Mouse (Mus musculus): ENCODE results near the gene Dock8. TPM values are rescaled to one million over a fixed set of nuclear protein-coding genes. Genes with fewer than 3 reads are reported as not detected.

The Dock8 gene
- polyA plus RNA-seq, 1 experiment from 2014 or later, result 4.1 TPM

DNA sequence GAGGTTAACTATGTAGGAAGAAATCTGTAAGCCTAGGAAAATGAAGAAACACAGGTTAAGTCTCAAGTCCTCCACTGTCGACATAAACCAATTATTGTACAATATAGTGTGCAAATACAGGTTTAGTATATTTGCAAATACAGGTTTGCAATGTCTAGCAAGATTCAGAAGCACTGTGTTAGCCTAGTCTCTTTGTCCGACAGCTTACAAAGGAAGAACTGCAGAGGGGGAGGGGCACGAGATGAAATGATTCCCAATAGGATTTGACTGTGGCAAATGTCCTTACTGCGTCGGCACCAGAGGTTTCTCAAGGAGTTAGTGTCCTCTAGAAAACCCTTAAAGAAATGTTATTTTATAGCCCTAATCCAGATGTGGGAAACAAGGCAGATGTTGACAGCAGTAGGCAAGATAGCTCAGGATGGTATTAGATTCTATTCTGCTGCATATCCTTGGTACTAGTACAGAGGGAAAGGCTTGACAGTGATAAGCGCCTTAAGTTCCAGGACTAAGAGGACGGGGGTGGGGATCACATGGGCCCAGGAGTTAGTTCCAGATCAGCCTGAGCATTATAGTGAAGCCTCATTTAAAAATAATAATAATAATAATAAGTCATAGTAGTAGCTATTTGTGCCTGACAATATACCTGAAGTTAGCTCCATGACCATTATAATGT, 155.3 kb downstream of the Dock8 start:
- WGBS, result 61% methylated on average over 7 of the region's 7 CpGs
- no peak for DNase-seq (ENCODE audit: low spot score)
- no peaks in the 10 kb centered on the region for H3K36me3 ChIP-seq (ENCODE audit: control insufficient read depth, insufficient read depth, low read length)
- H3K27me3 ChIP-seq (ENCODE audit: control insufficient read depth, insufficient read depth, low read length), result no peaks in the 10 kb centered on the region
- no peaks in the 10 kb centered on the region for H3K4me1 ChIP-seq (replicated peaks; ENCODE audit: control insufficient read depth, insufficient read depth, low read length)
- H3K4me3 ChIP-seq (ENCODE audit: low read depth, low read length), result no peak overlapping the region
- H3K9ac ChIP-seq (ENCODE audit: low read depth, low read length), result no peak overlapping the region
- ATAC-seq (ENCODE audit: low FRiP score), result no peak
- no peaks in the 10 kb centered on the region for H3K9me3 ChIP-seq (ENCODE audit: control insufficient read depth, low read length)
- H3K4me2 ChIP-seq (replicated peaks; ENCODE audit: low read depth, low read length), result no peak overlapping the region
- no peak overlapping the region for H3K27ac ChIP-seq (ENCODE audit: low read depth, low read length)

DNA sequence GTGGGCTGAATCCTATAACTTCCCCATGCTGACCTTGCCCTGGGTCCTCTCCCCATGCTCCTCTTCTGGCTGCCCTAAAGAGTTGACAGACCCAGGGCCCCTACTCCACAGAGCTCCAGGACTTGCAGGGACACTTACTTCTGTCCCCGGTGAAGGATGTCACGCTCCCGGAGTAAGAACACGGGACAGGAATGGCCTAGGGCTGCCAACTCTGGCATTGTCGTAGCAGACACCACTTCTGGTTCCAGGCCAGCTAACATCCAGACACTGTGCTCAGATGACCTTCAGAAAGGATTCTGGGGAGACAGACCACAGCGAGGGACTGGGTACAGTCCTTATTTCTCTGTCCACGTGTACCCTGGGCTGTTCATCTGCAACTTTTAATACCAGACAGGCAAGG, 155.9 kb downstream of the Dock8 start:
- Histone ChIP-seq H3K27me3 (ENCODE audit: control insufficient read depth, insufficient read depth, low read length) (no peaks in the 10 kb centered on the region), H3K4me2 (replicated peaks; ENCODE audit: low read depth, low read length) (no peak overlapping the region), H3K4me3 (ENCODE audit: low read depth, low read length) (no peak overlapping the region), H3K9me3 (ENCODE audit: control insufficient read depth, low read length) (no peaks in the 10 kb centered on the region), H3K9ac (ENCODE audit: low read depth, low read length) (no peak overlapping the region), H3K36me3 (ENCODE audit: control insufficient read depth, insufficient read depth, low read length) (no peaks in the 10 kb centered on the region), H3K4me1 (replicated peaks; ENCODE audit: control insufficient read depth, insufficient read depth, low read length) (no peaks in the 10 kb centered on the region), H3K27ac (ENCODE audit: low read depth, low read length) (no peak overlapping the region)
- DNase-seq (ENCODE audit: low spot score) (no peak), ATAC-seq (ENCODE audit: low FRiP score) (no peak)
- 85% methylated on average over 7 of the region's 7 CpGs for WGBS

DNA sequence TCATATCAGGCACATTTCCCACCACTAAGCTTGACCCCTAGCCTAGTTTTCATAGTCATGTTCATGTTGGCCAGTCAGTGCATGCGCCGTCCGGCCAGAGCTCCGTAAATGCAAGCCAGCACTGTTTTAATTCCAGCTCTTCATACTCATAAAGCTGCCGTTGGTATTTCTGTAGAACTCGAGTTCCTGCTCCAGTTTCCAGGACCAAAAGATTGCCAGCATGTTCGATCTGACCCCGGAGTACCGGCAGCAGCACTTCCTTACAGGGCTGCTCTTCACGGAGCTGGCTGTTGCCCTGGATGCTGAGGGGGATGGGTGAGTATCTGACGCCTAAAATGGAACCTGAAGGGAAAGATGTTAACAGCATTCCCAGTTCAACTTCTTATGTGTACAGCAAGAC, 156.4 kb downstream of the Dock8 start:
- Histone ChIP-seq H3K4me3 (ENCODE audit: low read depth, low read length) (no peak overlapping the region), H3K9me3 (ENCODE audit: control insufficient read depth, low read length) (no peaks in the 10 kb centered on the region), H3K27me3 (ENCODE audit: control insufficient read depth, insufficient read depth, low read length) (no peaks in the 10 kb centered on the region), H3K4me2 (replicated peaks; ENCODE audit: low read depth, low read length) (no peak overlapping the region), H3K36me3 (ENCODE audit: control insufficient read depth, insufficient read depth, low read length) (no peaks in the 10 kb centered on the region), H3K9ac (ENCODE audit: low read depth, low read length) (no peak overlapping the region), H3K27ac (ENCODE audit: low read depth, low read length) (no peak overlapping the region), H3K4me1 (replicated peaks; ENCODE audit: control insufficient read depth, insufficient read depth, low read length) (no peaks in the 10 kb centered on the region)
- no peak for ATAC-seq (ENCODE audit: low FRiP score)
- WGBS, result 85% methylated on average over 11 of the region's 11 CpGs
- DNase-seq (ENCODE audit: low spot score), result no peak

DNA sequence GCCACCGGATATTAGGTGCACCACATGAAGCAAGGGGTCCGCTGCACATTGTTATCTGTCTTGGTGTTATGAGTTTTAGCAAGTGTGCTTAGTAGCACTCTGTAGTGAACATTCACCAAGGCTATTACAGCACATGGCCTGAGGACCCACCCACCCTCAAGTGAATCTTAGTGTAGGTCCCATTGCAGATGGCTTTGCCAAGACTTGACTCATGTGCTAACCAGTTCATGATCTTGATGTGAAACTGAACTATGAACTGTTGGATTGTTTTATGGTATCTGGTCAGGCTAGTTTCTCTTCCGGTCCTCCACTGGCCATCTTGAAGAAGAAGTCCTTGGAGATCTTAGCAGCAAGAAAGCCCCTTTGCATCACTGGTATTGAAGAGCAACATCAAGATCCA, 162.9 kb downstream of the Dock8 start:
- no peak for DNase-seq (ENCODE audit: low spot score)
- Histone ChIP-seq H3K27ac (ENCODE audit: low read depth, low read length) (no peak overlapping the region), H3K36me3 (ENCODE audit: control insufficient read depth, insufficient read depth, low read length) (no peaks in the 10 kb centered on the region), H3K4me3 (ENCODE audit: low read depth, low read length) (no peak overlapping the region), H3K4me1 (replicated peaks; ENCODE audit: control insufficient read depth, insufficient read depth, low read length) (no peaks in the 10 kb centered on the region), H3K4me2 (replicated peaks; ENCODE audit: low read depth, low read length) (no peak overlapping the region), H3K9ac (ENCODE audit: low read depth, low read length) (no peak overlapping the region), H3K9me3 (ENCODE audit: control insufficient read depth, low read length) (no peaks in the 10 kb centered on the region), H3K27me3 (ENCODE audit: control insufficient read depth, insufficient read depth, low read length) (no peaks in the 10 kb centered on the region)
- no peak for ATAC-seq (ENCODE audit: low FRiP score)
- 88% methylated on average over 3 of the region's 3 CpGs for WGBS

DNA sequence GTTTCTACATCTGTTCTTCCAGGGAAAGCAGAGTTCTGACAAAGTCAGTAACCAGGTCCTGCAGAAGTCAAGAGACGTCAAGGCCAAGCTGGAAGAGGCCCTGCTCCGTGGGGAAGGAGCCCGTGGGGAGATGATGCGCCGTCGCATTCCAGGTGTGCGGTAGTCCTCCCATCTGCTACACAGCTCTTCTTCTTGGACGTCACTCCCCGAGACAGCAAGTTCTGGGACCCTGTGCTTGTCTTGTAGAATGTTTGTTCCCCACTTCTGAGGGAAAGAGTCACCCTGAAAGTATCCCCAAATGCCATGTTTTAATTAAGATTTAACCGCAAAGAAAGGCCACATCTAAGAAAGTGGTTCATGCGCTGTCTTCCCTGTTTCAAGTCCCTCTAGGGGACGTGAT, 164.1 kb downstream of the Dock8 start:
- H3K4me3 ChIP-seq (ENCODE audit: low read depth, low read length), result no peak overlapping the region
- H3K36me3 ChIP-seq (ENCODE audit: control insufficient read depth, insufficient read depth, low read length), result no peaks in the 10 kb centered on the region
- DNase-seq (ENCODE audit: low spot score) (no peak), ATAC-seq (ENCODE audit: low FRiP score) (no peak)
- no peaks in the 10 kb centered on the region for H3K27me3 ChIP-seq (ENCODE audit: control insufficient read depth, insufficient read depth, low read length)
- no peak overlapping the region for H3K4me2 ChIP-seq (replicated peaks; ENCODE audit: low read depth, low read length)
- H3K4me1 ChIP-seq (replicated peaks; ENCODE audit: control insufficient read depth, insufficient read depth, low read length), result no peaks in the 10 kb centered on the region
- WGBS, result 84% methylated on average over 12 of the region's 12 CpGs
- H3K27ac ChIP-seq (ENCODE audit: low read depth, low read length), result no peak overlapping the region
- H3K9ac ChIP-seq (ENCODE audit: low read depth, low read length), result no peak overlapping the region
- H3K9me3 ChIP-seq (ENCODE audit: control insufficient read depth, low read length), result no peaks in the 10 kb centered on the region

DNA sequence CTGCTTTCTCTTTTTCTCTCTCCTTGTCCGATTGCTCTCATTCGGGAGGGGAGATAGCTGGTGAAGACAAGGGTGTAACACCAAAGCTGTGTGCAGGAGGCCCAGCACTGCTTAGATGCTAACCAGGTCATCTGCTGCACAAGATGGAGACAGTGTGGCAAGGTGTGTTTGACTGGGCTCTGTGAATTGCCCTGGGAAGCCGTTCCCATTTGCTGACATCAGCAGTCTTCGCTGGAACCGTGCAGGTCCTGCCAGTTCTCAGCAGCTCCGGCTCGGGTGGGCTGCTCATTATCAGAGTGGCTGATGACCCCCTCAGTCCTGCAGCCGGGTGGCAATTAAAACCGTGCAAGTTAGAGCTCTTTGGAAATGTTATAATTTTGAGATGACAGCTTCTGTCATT, 167.1 kb downstream of the Dock8 start:
- ATAC-seq (ENCODE audit: low FRiP score) (no peak), DNase-seq (ENCODE audit: low spot score) (no peak)
- Histone ChIP-seq H3K27ac (ENCODE audit: low read depth, low read length) (no peak overlapping the region), H3K9me3 (ENCODE audit: control insufficient read depth, low read length) (no peaks in the 10 kb centered on the region), H3K4me3 (ENCODE audit: low read depth, low read length) (no peak overlapping the region), H3K27me3 (ENCODE audit: control insufficient read depth, insufficient read depth, low read length) (no peaks in the 10 kb centered on the region), H3K4me2 (replicated peaks; ENCODE audit: low read depth, low read length) (no peak overlapping the region), H3K4me1 (replicated peaks; ENCODE audit: control insufficient read depth, insufficient read depth, low read length) (no peaks in the 10 kb centered on the region), H3K36me3 (ENCODE audit: control insufficient read depth, insufficient read depth, low read length) (no peaks in the 10 kb centered on the region), H3K9ac (ENCODE audit: low read depth, low read length) (no peak overlapping the region)
- WGBS, result 72% methylated on average over 9 of the region's 9 CpGs

GRCm38 (mm10) chr19:25171395-25171794, 172.1 kb downstream of the Dock8 start:
- Histone ChIP-seq H3K4me3 (ENCODE audit: low read depth, low read length) (no peak overlapping the region), H3K4me1 (replicated peaks; ENCODE audit: control insufficient read depth, insufficient read depth, low read length) (no peaks in the 10 kb centered on the region), H3K4me2 (replicated peaks; ENCODE audit: low read depth, low read length) (no peak overlapping the region), H3K27me3 (ENCODE audit: control insufficient read depth, insufficient read depth, low read length) (no peaks in the 10 kb centered on the region), H3K9me3 (ENCODE audit: control insufficient read depth, low read length) (no peaks in the 10 kb centered on the region), H3K9ac (ENCODE audit: low read depth, low read length) (no peak overlapping the region), H3K27ac (ENCODE audit: low read depth, low read length) (no peak overlapping the region), H3K36me3 (ENCODE audit: control insufficient read depth, insufficient read depth, low read length) (no peaks in the 10 kb centered on the region)
- DNase-seq (ENCODE audit: low spot score) (no peak), ATAC-seq (ENCODE audit: low FRiP score) (no peak)
- 53% methylated on average over 10 of the region's 10 CpGs for WGBS

DNA sequence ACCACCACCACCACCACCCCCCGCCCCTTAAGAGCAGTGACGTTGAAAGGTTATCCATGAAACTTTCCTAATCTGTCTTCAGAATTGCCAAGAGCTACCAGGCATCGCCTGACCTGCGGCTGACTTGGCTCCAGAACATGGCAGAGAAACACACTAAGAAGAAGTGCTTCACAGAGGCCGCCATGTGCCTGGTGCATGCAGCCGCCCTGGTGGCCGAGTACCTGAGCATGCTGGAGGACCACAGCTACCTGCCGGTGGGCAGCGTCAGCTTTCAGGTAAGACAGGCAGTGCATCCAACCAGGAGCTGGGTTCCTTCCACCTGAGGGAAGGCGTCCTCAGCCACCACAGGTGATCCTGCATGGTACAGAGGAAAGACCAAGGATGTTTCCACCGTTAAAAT, 177.4 kb downstream of the Dock8 start:
- no peak for DNase-seq (ENCODE audit: low spot score)
- ATAC-seq (ENCODE audit: low FRiP score), result no peak
- H3K36me3 ChIP-seq (ENCODE audit: control insufficient read depth, insufficient read depth, low read length), result no peaks in the 10 kb centered on the region
- H3K4me2 ChIP-seq (replicated peaks; ENCODE audit: low read depth, low read length), result no peak overlapping the region
- H3K4me1 ChIP-seq (replicated peaks; ENCODE audit: control insufficient read depth, insufficient read depth, low read length), result no peaks in the 10 kb centered on the region
- H3K27me3 ChIP-seq (ENCODE audit: control insufficient read depth, insufficient read depth, low read length), result no peaks in the 10 kb centered on the region
- H3K27ac ChIP-seq (ENCODE audit: low read depth, low read length), result no peak overlapping the region
- no peak overlapping the region for H3K4me3 ChIP-seq (ENCODE audit: low read depth, low read length)
- H3K9ac ChIP-seq (ENCODE audit: low read depth, low read length), result no peak overlapping the region
- WGBS, result 91% methylated on average over 11 of the region's 11 CpGs
- H3K9me3 ChIP-seq (ENCODE audit: control insufficient read depth, low read length), result no peaks in the 10 kb centered on the region

DNA sequence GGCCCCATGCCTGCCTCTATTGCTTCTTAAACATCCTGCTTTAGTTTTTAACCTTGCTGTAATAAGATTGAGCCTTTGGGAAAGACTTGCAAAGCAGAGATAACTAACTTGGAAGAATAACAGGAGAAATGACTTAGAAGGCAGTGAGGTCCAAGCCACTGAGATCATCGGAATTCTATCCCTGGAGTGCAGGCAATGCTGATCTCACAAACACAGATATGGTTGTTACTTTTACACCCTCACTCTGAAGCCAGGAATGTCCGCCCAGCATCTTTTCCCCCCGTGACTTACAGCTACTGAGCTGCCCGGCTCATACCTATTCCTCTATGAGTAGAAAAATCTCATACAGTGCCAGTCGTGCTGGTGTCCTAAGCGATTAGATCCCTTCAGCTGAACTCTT, 180.7 kb downstream of the Dock8 start:
- Histone ChIP-seq H3K27me3 (ENCODE audit: control insufficient read depth, insufficient read depth, low read length) (no peaks in the 10 kb centered on the region), H3K4me2 (replicated peaks; ENCODE audit: low read depth, low read length) (no peak overlapping the region), H3K36me3 (ENCODE audit: control insufficient read depth, insufficient read depth, low read length) (no peaks in the 10 kb centered on the region), H3K9me3 (ENCODE audit: control insufficient read depth, low read length) (no peaks in the 10 kb centered on the region), H3K27ac (ENCODE audit: low read depth, low read length) (no peak overlapping the region), H3K4me3 (ENCODE audit: low read depth, low read length) (no peak overlapping the region), H3K4me1 (replicated peaks; ENCODE audit: control insufficient read depth, insufficient read depth, low read length) (no peaks in the 10 kb centered on the region), H3K9ac (ENCODE audit: low read depth, low read length) (no peak overlapping the region)
- DNase-seq (ENCODE audit: low spot score), result no peak
- WGBS, result 91% methylated on average over 6 of the region's 6 CpGs
- no peak for ATAC-seq (ENCODE audit: low FRiP score)

All from hindbrain, embryonic 11.5 days (tissue).